Mouse (Mus musculus): ENCODE measurements at regions not wholly inside any gene's neighbourhood (a gene's known extent, or its start where the extent isn't known, plus 50 kb on each side); places are given as distances from the start of the nearest gene placed in this dataset.

DNA sequence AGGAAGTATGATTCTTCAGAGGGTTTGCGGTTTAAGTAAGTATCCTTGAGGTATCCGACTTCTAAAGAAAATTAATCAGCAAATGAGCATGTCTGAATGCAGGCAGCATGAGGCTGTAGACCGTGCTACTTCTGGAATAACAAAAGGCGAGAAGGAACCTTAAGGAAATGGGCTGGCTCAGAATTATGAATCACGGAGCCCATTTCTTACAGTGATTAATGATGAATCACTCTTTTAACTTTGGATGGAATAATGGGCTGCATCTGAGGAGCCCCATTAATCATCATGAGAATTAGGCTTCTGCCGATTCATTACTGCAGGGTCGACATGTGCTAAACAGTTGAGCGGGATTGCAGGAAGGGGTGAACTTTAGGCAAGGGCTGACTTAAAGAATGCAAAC is 865.1 kb upstream of the Car8 start:
- 0 out of 2 replicates have a peak, but pooled peaks cover 4% of the 10 kb centered on the region for H3K9me3 ChIP-seq (ENCODE audit: control insufficient read depth, low read length)
- no peaks in the 10 kb centered on the region for H3K36me3 ChIP-seq (replicated peaks; ENCODE audit: control insufficient read depth, insufficient read depth)
- DNase-seq (ENCODE audit: low spot score) (no peak), ATAC-seq (ENCODE audit: low FRiP score) (peak; percentile 46; the same call in 1 of the 2 replicates)
- H3K4me1 ChIP-seq (replicated peaks; ENCODE audit: control insufficient read depth, insufficient read depth, low read length) = no peaks in the 10 kb centered on the region
- no peak overlapping the region for H3K27ac ChIP-seq
- H3K9ac ChIP-seq = no peak overlapping the region
- H3K4me3 ChIP-seq (replicated peaks; ENCODE audit: low read length) = no peak overlapping the region
- 53% methylated on average over 8 of the region's 8 CpGs for WGBS
- no peak overlapping the region for H3K4me2 ChIP-seq (replicated peaks)
- H3K27me3 ChIP-seq (ENCODE audit: control insufficient read depth, insufficient read depth, low read length) = no peaks in the 10 kb centered on the region

DNA sequence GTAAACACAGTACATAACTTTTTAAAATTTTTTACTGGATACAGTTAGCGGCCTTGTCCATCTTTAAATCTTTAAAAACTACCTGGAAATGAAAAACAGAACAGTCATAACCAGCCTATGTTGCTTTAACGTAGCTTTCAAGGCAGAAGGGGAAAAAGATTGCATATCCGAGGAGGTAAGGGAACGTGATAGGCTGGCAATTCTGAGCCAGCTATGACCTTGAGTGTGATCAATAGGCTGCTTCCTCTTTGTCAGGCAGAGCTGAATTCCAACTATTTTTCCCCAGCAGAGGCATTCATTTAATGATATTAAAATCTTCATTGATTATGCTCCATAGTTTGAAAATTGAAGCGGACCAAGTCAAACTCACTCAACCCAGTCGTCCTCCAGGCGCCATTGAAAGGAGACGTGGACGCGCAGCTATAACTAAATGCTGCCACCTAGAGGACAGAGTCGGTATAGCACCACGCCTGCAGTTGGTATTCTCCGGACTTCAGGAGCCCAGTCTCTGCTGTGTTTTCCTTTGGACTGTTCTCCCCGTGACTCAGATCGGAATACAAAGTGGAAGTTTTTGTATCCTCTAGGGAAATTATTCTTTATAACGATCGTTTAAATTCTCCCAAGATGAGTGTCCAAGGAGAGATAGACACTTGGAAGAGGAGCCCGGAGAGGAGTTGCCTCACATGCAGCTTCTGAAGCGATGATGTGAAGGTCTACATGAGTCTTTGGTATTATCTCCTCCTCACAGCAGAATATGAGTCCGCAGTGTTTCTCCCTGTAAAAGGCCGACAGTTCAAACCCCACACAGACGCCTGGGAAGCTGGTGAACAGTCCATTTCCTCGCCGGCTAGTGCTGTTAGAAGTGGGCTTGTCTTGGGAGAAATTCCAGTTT is 858.2 kb upstream of the Car8 start:
- Histone ChIP-seq H3K4me3 (replicated peaks; ENCODE audit: low read length) (no peak overlapping the region), H3K27ac (no peak overlapping the region), H3K4me1 (replicated peaks; ENCODE audit: control insufficient read depth, insufficient read depth, low read length) (peaks cover 10% of the 10 kb centered on the region), H3K9ac (no peak overlapping the region), H3K4me2 (replicated peaks) (peak overlapping the region; percentile 42), H3K36me3 (replicated peaks; ENCODE audit: control insufficient read depth, insufficient read depth) (no peaks in the 10 kb centered on the region), H3K27me3 (ENCODE audit: control insufficient read depth, insufficient read depth, low read length) (no peaks in the 10 kb centered on the region), H3K9me3 (ENCODE audit: control insufficient read depth, low read length) (no peaks in the 10 kb centered on the region)
- ATAC-seq (ENCODE audit: low FRiP score) = peak; percentile 78
- WGBS = 28% methylated on average over 24 of the region's 24 CpGs
- peak; percentile 99 for DNase-seq (ENCODE audit: low spot score)

DNA sequence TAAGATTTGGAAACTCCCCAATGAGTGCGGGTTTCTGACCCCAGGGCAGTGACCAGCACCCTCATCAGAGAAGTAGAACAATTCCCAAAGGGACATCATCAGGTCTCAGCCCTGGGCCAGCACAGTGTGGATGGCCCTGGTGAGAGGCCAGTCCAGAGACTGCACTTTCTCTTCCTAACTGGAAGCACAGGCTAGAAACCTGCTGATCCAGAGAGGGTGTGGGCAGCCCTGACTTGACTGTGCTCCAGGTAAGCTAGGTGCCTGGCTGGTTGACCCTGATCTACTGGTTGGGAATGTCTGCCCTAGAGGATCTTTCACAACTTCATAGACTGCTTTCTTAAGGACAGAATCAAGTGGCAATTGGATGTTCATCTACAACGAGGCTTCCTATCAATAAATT is 857.4 kb upstream of the Car8 start:
- Histone ChIP-seq H3K4me2 (replicated peaks) (no peak overlapping the region), H3K27me3 (ENCODE audit: control insufficient read depth, insufficient read depth, low read length) (no peaks in the 10 kb centered on the region), H3K36me3 (replicated peaks; ENCODE audit: control insufficient read depth, insufficient read depth) (no peaks in the 10 kb centered on the region), H3K27ac (no peak overlapping the region), H3K9ac (no peak overlapping the region), H3K4me1 (replicated peaks; ENCODE audit: control insufficient read depth, insufficient read depth, low read length) (peaks cover 10% of the 10 kb centered on the region), H3K4me3 (replicated peaks; ENCODE audit: low read length) (no peak overlapping the region), H3K9me3 (ENCODE audit: control insufficient read depth, low read length) (no peaks in the 10 kb centered on the region)
- WGBS = 77% methylated on average over 2 of the region's 2 CpGs
- ATAC-seq (ENCODE audit: low FRiP score) (no peak), DNase-seq (ENCODE audit: low spot score) (no peak)

DNA sequence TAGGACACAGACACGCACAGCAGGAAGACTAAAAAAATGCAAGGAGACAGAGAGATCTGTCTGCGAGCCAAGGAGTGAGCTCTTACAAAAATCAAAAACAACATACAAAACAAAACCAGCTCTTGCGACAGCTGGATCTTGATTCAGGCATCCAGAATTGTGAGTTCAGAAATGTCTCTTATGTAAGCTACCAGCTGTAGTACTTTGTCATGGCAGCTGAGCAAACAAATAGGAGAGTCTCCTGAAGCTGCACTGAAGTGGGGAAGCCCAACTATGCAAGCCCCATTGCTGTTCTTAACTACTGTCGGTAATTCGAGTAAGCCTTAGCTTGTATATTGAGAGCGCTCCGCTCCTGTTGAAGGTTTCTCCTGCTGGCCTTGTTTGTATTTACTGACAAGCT is 856.8 kb upstream of the Car8 start:
- no peaks in the 10 kb centered on the region for H3K36me3 ChIP-seq (replicated peaks; ENCODE audit: control insufficient read depth, insufficient read depth)
- no peak overlapping the region for H3K27ac ChIP-seq
- DNase-seq (ENCODE audit: low spot score) (no peak), ATAC-seq (ENCODE audit: low FRiP score) (no peak)
- no peak overlapping the region for H3K9ac ChIP-seq
- WGBS = 62% methylated on average over 7 of the region's 7 CpGs
- no peak overlapping the region for H3K4me3 ChIP-seq (replicated peaks; ENCODE audit: low read length)
- H3K9me3 ChIP-seq (ENCODE audit: control insufficient read depth, low read length) = no peaks in the 10 kb centered on the region
- H3K27me3 ChIP-seq (ENCODE audit: control insufficient read depth, insufficient read depth, low read length) = no peaks in the 10 kb centered on the region
- H3K4me2 ChIP-seq (replicated peaks) = no peak overlapping the region
- peaks cover 10% of the 10 kb centered on the region for H3K4me1 ChIP-seq (replicated peaks; ENCODE audit: control insufficient read depth, insufficient read depth, low read length)

DNA sequence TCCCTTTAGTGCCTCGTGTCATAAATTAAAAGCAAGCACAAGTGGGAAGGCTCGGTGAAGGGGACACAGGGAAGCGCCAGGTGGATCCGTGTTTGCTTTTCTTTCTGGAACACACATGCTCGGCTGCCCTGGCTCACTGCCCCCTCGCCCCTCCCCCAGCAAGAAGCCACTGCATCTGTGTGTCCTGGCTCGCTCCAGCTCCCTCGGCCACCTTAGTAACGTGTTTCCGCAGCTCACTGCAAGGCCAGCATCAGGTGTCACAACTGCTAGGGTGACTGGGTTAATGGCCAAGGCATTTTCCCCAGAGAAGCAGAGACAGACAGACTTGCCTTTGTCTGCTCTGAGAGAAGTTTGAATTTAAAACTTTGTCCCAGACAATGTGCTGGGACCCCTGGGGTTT is 855.7 kb upstream of the Car8 start:
- WGBS = 14% methylated on average over 10 of the region's 10 CpGs
- H3K4me1 ChIP-seq (replicated peaks; ENCODE audit: control insufficient read depth, insufficient read depth, low read length) = peaks cover 10% of the 10 kb centered on the region
- no peak overlapping the region for H3K4me3 ChIP-seq (replicated peaks; ENCODE audit: low read length)
- H3K36me3 ChIP-seq (replicated peaks; ENCODE audit: control insufficient read depth, insufficient read depth) = no peaks in the 10 kb centered on the region
- H3K4me2 ChIP-seq (replicated peaks) = no peak overlapping the region; the same call in 1 of the 2 replicates
- peak; percentile 54 for DNase-seq (ENCODE audit: low spot score)
- no peaks in the 10 kb centered on the region for H3K9me3 ChIP-seq (ENCODE audit: control insufficient read depth, low read length)
- no peak overlapping the region for H3K9ac ChIP-seq
- no peaks in the 10 kb centered on the region for H3K27me3 ChIP-seq (ENCODE audit: control insufficient read depth, insufficient read depth, low read length)
- peak; percentile 31; the same call in 1 of the 2 replicates for ATAC-seq (ENCODE audit: low FRiP score)
- no peak overlapping the region for H3K27ac ChIP-seq

DNA sequence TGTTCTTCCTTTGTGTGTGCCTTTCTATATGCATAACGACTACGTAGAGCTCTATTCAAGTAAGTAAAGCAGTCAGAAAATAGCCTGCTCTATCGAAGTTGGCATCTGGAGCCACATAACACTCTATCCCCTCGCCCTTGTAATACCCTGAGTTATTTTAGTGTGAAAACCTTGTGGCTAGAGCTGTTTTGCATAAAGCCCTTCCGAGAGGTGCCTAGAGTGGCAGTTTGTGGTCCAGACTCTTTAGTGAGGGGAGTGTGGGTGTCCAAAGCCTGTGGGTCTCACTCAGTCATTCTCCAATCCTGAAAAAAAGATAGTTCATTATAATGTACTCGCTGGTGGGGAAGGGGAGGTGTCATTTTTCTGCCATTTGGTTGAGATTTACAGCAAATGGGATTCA is 855.2 kb upstream of the Car8 start:
- ATAC-seq (ENCODE audit: low FRiP score) (no peak), DNase-seq (ENCODE audit: low spot score) (no peak)
- 45% methylated on average over 6 of the region's 6 CpGs for WGBS
- no peak overlapping the region; the same call in 1 of the 2 replicates for H3K4me2 ChIP-seq (replicated peaks)
- no peaks in the 10 kb centered on the region for H3K27me3 ChIP-seq (ENCODE audit: control insufficient read depth, insufficient read depth, low read length)
- peaks cover 10% of the 10 kb centered on the region for H3K4me1 ChIP-seq (replicated peaks; ENCODE audit: control insufficient read depth, insufficient read depth, low read length)
- no peaks in the 10 kb centered on the region for H3K9me3 ChIP-seq (ENCODE audit: control insufficient read depth, low read length)
- H3K36me3 ChIP-seq (replicated peaks; ENCODE audit: control insufficient read depth, insufficient read depth) = no peaks in the 10 kb centered on the region
- no peak overlapping the region for H3K4me3 ChIP-seq (replicated peaks; ENCODE audit: low read length)
- no peak overlapping the region for H3K9ac ChIP-seq
- no peak overlapping the region for H3K27ac ChIP-seq

DNA sequence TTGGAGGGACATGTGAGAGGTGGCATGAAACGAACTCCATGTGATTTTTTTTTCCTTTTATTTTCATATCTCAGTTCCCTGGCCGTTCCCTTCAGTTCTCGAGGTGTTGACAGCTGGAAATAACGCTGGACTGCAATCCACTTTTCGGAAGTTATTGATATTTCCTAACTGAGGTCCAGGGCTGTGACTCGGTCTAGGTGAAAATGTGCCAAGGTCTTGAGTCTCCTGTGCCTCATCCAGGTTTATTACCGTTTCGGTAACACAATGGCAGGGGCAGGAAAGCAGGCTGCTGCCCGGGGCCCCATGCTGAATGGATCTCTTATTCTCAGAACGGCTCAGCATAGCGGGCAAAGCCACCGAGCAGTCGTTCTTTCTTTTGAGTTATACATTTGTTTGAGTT is 844.7 kb upstream of the Car8 start:
- Histone ChIP-seq H3K36me3 (replicated peaks; ENCODE audit: control insufficient read depth, insufficient read depth) (no peaks in the 10 kb centered on the region), H3K4me3 (replicated peaks; ENCODE audit: low read length) (no peak overlapping the region), H3K27ac (no peak overlapping the region), H3K27me3 (ENCODE audit: control insufficient read depth, insufficient read depth, low read length) (no peaks in the 10 kb centered on the region), H3K4me1 (replicated peaks; ENCODE audit: control insufficient read depth, insufficient read depth, low read length) (peaks cover 19% of the 10 kb centered on the region), H3K9me3 (ENCODE audit: control insufficient read depth, low read length) (no peaks in the 10 kb centered on the region), H3K4me2 (replicated peaks) (no peak overlapping the region), H3K9ac (no peak overlapping the region)
- WGBS = 63% methylated on average over 13 of the region's 13 CpGs
- DNase-seq (ENCODE audit: low spot score) (no peak), ATAC-seq (ENCODE audit: low FRiP score) (no peak)

DNA sequence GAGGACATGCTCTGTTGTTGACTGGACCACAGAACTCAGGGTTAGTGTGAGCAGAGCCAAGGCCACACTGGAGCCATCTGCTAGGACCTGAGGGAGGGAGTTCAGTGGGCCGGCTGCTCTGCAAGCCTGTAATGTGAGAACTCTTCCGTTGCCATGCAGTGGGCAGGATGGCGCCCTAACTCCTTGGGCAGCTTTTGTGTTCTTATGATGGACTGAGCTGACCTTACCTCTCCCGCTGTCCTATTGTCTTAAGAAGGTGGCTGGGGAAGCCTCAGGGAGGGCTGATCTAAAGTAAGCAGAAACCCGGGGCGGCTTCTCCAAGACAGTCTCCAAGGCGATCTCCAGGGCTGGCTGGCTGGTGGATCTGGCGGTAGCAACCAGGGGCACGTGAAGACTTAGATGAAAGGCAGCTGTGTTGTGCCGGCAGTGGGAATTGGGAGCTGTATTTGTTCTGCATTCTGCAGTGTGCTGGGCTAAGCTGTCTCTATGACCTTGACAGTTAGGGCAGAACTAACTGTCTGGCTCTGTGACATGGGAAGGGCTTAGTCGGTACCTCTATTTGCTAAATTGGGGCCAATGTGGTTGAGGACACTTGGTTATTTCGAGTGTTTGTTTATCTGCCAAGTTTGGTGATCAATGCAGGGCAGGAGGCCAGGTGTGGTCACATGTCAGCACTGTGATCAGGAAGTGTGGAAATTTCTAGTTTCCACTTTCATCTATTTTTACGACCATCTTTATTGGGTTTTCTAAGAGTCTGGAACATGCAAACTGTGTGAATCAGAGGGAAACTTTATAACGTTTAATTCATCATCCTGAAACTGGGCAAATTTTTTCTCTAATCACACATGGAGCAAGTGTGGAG is 843.1 kb upstream of the Car8 start:
- Histone ChIP-seq H3K27me3 (ENCODE audit: control insufficient read depth, insufficient read depth, low read length) (no peaks in the 10 kb centered on the region), H3K9me3 (ENCODE audit: control insufficient read depth, low read length) (no peaks in the 10 kb centered on the region), H3K27ac (no peak overlapping the region), H3K4me2 (replicated peaks) (no peak overlapping the region), H3K4me1 (replicated peaks; ENCODE audit: control insufficient read depth, insufficient read depth, low read length) (peaks cover 19% of the 10 kb centered on the region), H3K4me3 (replicated peaks; ENCODE audit: low read length) (no peak overlapping the region), H3K36me3 (replicated peaks; ENCODE audit: control insufficient read depth, insufficient read depth) (no peaks in the 10 kb centered on the region), H3K9ac (no peak overlapping the region)
- 30% methylated on average over 14 of the region's 14 CpGs for WGBS
- DNase-seq (ENCODE audit: low spot score) (no peak), ATAC-seq (ENCODE audit: low FRiP score) (peak; percentile 76)

DNA sequence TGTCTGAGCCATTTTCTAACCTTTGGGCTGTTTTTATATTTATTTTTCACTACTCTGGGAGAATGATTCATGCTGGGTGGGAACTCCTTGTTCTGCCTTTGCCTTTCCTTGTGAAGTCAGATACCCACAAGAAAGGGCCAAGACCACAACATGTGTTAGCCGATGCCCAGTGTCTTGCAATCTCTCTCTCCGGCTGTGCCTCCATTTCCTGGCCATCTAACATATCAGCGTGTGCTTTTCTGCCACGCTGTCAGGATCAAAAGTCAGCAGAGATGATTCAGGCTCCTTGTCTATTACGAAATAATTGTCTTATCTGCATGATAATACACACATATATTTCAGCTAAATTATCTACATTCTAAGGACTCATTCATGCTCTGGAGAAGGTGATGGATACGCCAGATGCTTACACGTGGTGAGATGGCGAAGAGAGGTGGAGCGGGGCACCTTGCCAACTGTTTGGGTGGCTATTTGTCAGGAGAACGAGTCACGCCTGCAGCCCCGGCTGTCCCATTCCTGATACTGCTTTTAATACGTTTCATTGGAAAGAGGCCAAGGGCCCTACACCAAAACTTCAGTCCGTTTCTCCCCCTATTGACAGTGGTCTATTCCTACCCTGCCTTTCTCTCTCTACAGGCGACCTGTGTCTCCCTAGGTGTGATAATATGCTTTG is 842.1 kb upstream of the Car8 start:
- Histone ChIP-seq H3K27me3 (ENCODE audit: control insufficient read depth, insufficient read depth, low read length) (no peaks in the 10 kb centered on the region), H3K4me1 (replicated peaks; ENCODE audit: control insufficient read depth, insufficient read depth, low read length) (peaks cover 19% of the 10 kb centered on the region), H3K36me3 (replicated peaks; ENCODE audit: control insufficient read depth, insufficient read depth) (no peaks in the 10 kb centered on the region), H3K4me2 (replicated peaks) (no peak overlapping the region), H3K27ac (no peak overlapping the region), H3K9me3 (ENCODE audit: control insufficient read depth, low read length) (no peaks in the 10 kb centered on the region), H3K4me3 (replicated peaks; ENCODE audit: low read length) (no peak overlapping the region), H3K9ac (no peak overlapping the region)
- WGBS = 55% methylated on average over 15 of the region's 15 CpGs
- DNase-seq (ENCODE audit: low spot score) (no peak), ATAC-seq (ENCODE audit: low FRiP score) (no peak)

Measured in hindbrain, embryonic 14.5 days (tissue).